Mouse (Mus musculus): ENCODE measurements around the gene Adamts12.

DNA sequence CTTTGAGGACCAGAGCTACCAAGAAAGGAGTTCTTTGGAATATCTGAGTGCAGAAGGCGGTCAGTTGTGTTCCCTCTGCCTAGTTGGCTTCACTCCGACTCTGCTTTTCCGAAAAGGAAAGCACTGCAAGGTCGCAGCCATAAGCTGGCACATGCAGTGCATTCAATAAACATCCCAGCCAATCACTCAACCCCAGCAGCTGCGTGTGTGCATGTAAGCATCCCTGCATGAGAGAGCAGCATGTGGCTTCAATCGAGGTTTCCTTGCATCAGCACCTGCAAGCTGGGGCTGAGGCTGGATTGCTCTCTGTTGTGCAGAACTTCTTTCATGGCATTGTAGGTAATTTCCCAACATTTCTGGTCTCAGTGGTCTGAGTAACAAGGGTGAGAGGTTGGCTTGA, 230.4 kb downstream of the Adamts12 start:
- TF ChIP-seq CTCF (conservative IDR thresholded peaks at IDR 0.05; ENCODE audit: low read length): no peak
- no peak for TF ChIP-seq POU5F1 (IDR thresholded peaks at IDR 0.05; ENCODE audit: borderline replicate concordance, low read length)

All from E14TG2a.4 (cell line).